In the genomic region with DNA sequence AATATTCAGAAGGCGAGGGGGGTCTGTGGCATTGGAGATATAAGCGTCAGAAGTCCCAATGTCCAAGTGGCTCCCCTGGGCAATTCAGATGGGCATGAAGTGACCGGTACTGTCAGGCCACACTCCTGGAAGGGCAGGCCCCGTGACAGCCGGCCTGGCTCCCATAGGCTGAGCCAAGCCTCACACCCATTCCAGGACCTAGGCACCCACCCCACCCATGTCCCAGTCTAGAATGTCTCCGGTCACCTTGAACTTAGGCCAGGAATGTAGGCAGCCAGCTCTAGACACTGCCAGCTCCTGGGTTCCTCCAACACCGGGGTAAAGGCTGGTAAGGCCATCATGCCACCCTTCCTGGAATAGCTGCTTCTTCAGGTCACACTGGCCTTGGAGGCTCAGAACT, we compare ENCODE assay signal across 18 mouse cellular contexts. TPM values are rescaled to one million over a fixed set of nuclear protein-coding genes. Genes with fewer than 3 reads are reported as not detected.
DNase-seq lines count a peak whose midpoint lies in the region; ATAC-seq and TF ChIP-seq lines count a peak whose summit lies in the region.
"Had no signal": no experiment of that assay in that cellular context is flagged by ENCODE, and none has a peak within 500 bp of the region (broad histone marks: within the 10 kb centered on the region; RNA-seq: fewer than 3 reads in every experiment).

No protein-coding gene starts in this region.

- H3K9ac ChIP-seq in liver, adult 2 months (ENCODE audit: low read depth, low read length): no peak overlapping the region
- no peak overlapping the region for H3K9ac ChIP-seq in liver, postnatal 0 days (replicated peaks)
- H3K9ac ChIP-seq: embryonic facial prominence, embryonic 12.5 days; forebrain, embryonic 13.5 days had no signal

- TF ChIP-seq EP300 in liver, postnatal 0 days (IDR thresholded peaks at IDR 0.05; ENCODE audit: low read depth): no peak

- no peak for ATAC-seq in liver, postnatal 0 days
- ATAC-seq: CD4-positive, CD25-positive, alpha-beta regulatory T cell, adult 4 months; forebrain, embryonic 13.5 days had no signal

- no peaks in the 10 kb centered on the region for H3K27me3 ChIP-seq in liver, adult 2 months (ENCODE audit: control insufficient read depth, insufficient read depth, low read length)
- H3K27me3 ChIP-seq in liver, postnatal 0 days (ENCODE audit: insufficient read depth, low read length): no peaks in the 10 kb centered on the region
- H3K27me3 ChIP-seq: embryonic facial prominence, embryonic 12.5 days; forebrain, embryonic 13.5 days had no signal

- peak overlapping the region; percentile 10 for H3K27ac ChIP-seq in liver, adult 2 months (replicated peaks; ENCODE audit: insufficient read depth, low read depth, low read length)
- H3K27ac ChIP-seq in liver, postnatal 0 days (ENCODE audit: low read depth): no peak overlapping the region
- H3K27ac ChIP-seq: embryonic facial prominence, embryonic 12.5 days; forebrain, embryonic 13.5 days had no signal

- H3K36me3 ChIP-seq in liver, adult 2 months (ENCODE audit: control insufficient read depth, insufficient read depth, low read length): no peaks in the 10 kb centered on the region
- no peaks in the 10 kb centered on the region for H3K36me3 ChIP-seq in liver, postnatal 0 days (replicated peaks; ENCODE audit: insufficient read depth, low read length)
- H3K36me3 ChIP-seq: embryonic facial prominence, embryonic 12.5 days had no signal

- H3K4me2 ChIP-seq in liver, postnatal 0 days (ENCODE audit: low read depth, low read length): no peak overlapping the region
- H3K4me2 ChIP-seq: embryonic facial prominence, embryonic 12.5 days; forebrain, embryonic 13.5 days had no signal

- H3K4me3 ChIP-seq in liver, adult 2 months (ENCODE audit: insufficient read depth, low read depth, low read length): no peak overlapping the region
- H3K4me3 ChIP-seq in liver, postnatal 0 days (ENCODE audit: low read depth, low read length): no peak overlapping the region
- H3K4me3 ChIP-seq: embryonic facial prominence, embryonic 12.5 days; forebrain, embryonic 13.5 days; myocyte had no signal

- no peak for DNase-seq in liver, adult 2 months (ENCODE audit: extremely low read depth, low read depth, low spot score)
- DNase-seq in liver, postnatal 0 days: no peak
- peak; percentile 5 for DNase-seq in brain, adult 2 months (ENCODE audit: low read depth, low spot score)
- DNase-seq in cerebellum, postnatal 36 days: peak; percentile 13 to 41
- DNase-seq in heart, postnatal 25 days (ENCODE audit: low spot score): peak; percentile 49
- DNase-seq in urinary bladder, postnatal 14 days (ENCODE audit: low spot score): no peak
- DNase-seq in urinary bladder, postnatal 10 days (ENCODE audit: low spot score): no peak
- no peak for DNase-seq in left cerebral cortex, adult 11 months (ENCODE audit: low spot score)
- DNase-seq: spleen, adult 18-20 months; thymus, adult 18-20 months had no signal

- no peak for TF ChIP-seq POLR2A in liver, adult 2 months (IDR thresholded peaks at IDR 0.05; ENCODE audit: extremely low read depth, insufficient read depth, low read length)

- TF ChIP-seq CTCF in liver, adult 2 months (IDR thresholded peaks at IDR 0.05; ENCODE audit: low read depth, low read length): no peak
- no peak for TF ChIP-seq CTCF in liver, postnatal 0 days (IDR thresholded peaks at IDR 0.05; ENCODE audit: low read depth)

- H3K79me2 ChIP-seq in liver, adult 2 months (ENCODE audit: control insufficient read depth, insufficient read depth, low read length): no peaks in the 10 kb centered on the region

- H3K9me3 ChIP-seq in liver, postnatal 0 days (ENCODE audit: low read length): no peaks in the 10 kb centered on the region
- H3K9me3 ChIP-seq: embryonic facial prominence, embryonic 12.5 days had no signal

- WGBS in liver, adult 2 months: 53% methylated on average over 7 of the region's 7 CpGs
- WGBS in liver, postnatal 0 days (ENCODE audit: insufficient replicate concordance): 78% methylated on average over 7 of the region's 7 CpGs

- H3K4me1 ChIP-seq in liver, adult 2 months (ENCODE audit: control insufficient read depth, insufficient read depth, low read length): peaks cover 10% of the 10 kb centered on the region; the same call in 1 of the 2 replicates
- no peaks in the 10 kb centered on the region for H3K4me1 ChIP-seq in liver, postnatal 0 days (ENCODE audit: insufficient read depth)
- H3K4me1 ChIP-seq: embryonic facial prominence, embryonic 12.5 days had no signal

- intact Hi-C loops in heart, postnatal 25 days (cut with DNase I): loop anchor here (5.0 kb wide), 1 partner anchor 65 kb away; no protein-coding TSS in a partner anchor

RNA-seq across cellular contexts. Expression of a gene that starts 9.0 kb away (rescaled TPM):
- total RNA-seq in liver, adult 2 months (2014; rRNA removed): 0.07 and 0.28 TPM in 2 replicates
- polyA plus RNA-seq in liver, adult 2 months (2012; rRNA removed): 0.13 TPM in 1 of 2 replicates, not detected in the other
- polyA plus RNA-seq in liver, postnatal 0 days (2015; fragmentation: Nextera tagmentation; extraction: Ambion mirVana): 0.05 TPM in 1 of 2 replicates, not detected in the other
- not detected for total RNA-seq in heart, postnatal 25 days (2021)
- total RNA-seq: layer of hippocampus, postnatal 10 days; megakaryocyte, adult 5-6 weeks had no signal
- polyA plus RNA-seq: CD4-positive, CD25-positive, alpha-beta regulatory T cell, adult 4 months; embryonic facial prominence, embryonic 12.5 days; forebrain, embryonic 13.5 days; heart, embryonic 16.5 days; limb, embryonic 11.5 days; myocyte had no signal

RNA-seq across cellular contexts. Expression of a gene that starts 26.4 kb away (rescaled TPM):
- 0.13 TPM in 1 of 2 replicates, not detected in the other for total RNA-seq in liver, adult 2 months (2014; rRNA removed)
- polyA plus RNA-seq in liver, adult 2 months (2012; rRNA removed): 0.06 TPM in 1 of 2 replicates, not detected in the other
- polyA plus RNA-seq in liver, postnatal 0 days (2015; fragmentation: Nextera tagmentation; extraction: Ambion mirVana): 0.06 TPM in 1 of 2 replicates, not detected in the other
- total RNA-seq in heart, postnatal 25 days (2021): not detected
- total RNA-seq: megakaryocyte, adult 5-6 weeks had no signal
- polyA plus RNA-seq: CD4-positive, CD25-positive, alpha-beta regulatory T cell, adult 4 months; myocyte had no signal

RNA-seq across cellular contexts. Expression of a gene that starts 35.7 kb away (rescaled TPM):
- total RNA-seq in liver, adult 2 months (2014; rRNA removed): 1.2 and 2.6 TPM in 2 replicates
- 4.7 and 10.6 TPM in 2 replicates for polyA plus RNA-seq in liver, adult 2 months (2012; rRNA removed)
- polyA plus RNA-seq in liver, postnatal 0 days (2015; fragmentation: Nextera tagmentation; extraction: Ambion mirVana): 1.0 and 1.9 TPM in 2 replicates
- 1 to 10 TPM; 4.2 to 6.4 TPM for total RNA-seq in heart, postnatal 25 days (2021)
- total RNA-seq: megakaryocyte, adult 5-6 weeks had no signal
- polyA plus RNA-seq: limb, embryonic 11.5 days had no signal

Comparison
In these comparisons a context has a peak if more than half of its experiments do, and no peak if none do; other contexts are left out.
1. DNase-seq: peak in brain, adult 2 months (single experiment), cerebellum, postnatal 36 days (2 of 2) and heart, postnatal 25 days (single experiment); none in liver, adult 2 months (single experiment), liver, postnatal 0 days (single experiment), urinary bladder, postnatal 14 days (single experiment), urinary bladder, postnatal 10 days (single experiment) and left cerebral cortex, adult 11 months (single experiment).